Mouse (Mus musculus) embryonic facial prominence, embryonic 11.5 days (tissue): ENCODE results near the gene Aff1. TPM values are rescaled to one million over a fixed set of nuclear protein-coding genes. Genes with fewer than 3 reads are reported as not detected.

Experiments used
- ATAC-seq: fragments of 200-750 bp; cut with Nextera tagmentation; replicated peaks from 2 replicates; pipeline ENCODE4 v1.8.0; 2017; ENCODE audit warnings: low read depth; ENCODE audit not compliant: insufficient number of reproducible peaks, low FRiP score, low TSS enrichment
- DNase-seq: peaks from one replicate; pipeline ENCODE4 v3.0.0-alpha.2; 2015; ENCODE audit warnings: low spot score
- H3K27ac ChIP-seq: fragments of 300-500 bp; sonication (generic); replicated peaks from 2 replicates; pipeline ENCODE4 v1.5.1; 2014; ENCODE audit warnings: mild to moderate bottlenecking, low read depth, low read length, control low read depth
- H3K27me3 ChIP-seq: fragments of 300-500 bp; sonication (generic); 2 replicates; pipeline ENCODE4 v1.6.1; 2014; ENCODE audit warnings: mild to moderate bottlenecking, low read length, moderate library complexity, mixed read lengths; ENCODE audit not compliant: control insufficient read depth, insufficient read depth
- H3K36me3 ChIP-seq: fragments of 300-500 bp; sonication (generic); replicated peaks from 2 replicates; pipeline ENCODE4 v1.6.1; 2014; ENCODE audit warnings: low read depth, mild to moderate bottlenecking, low read length, moderate library complexity, mixed read lengths; ENCODE audit not compliant: control insufficient read depth, insufficient read depth
- H3K4me1 ChIP-seq: fragments of 300-500 bp; sonication (generic); 2 replicates; pipeline ENCODE4 v1.6.1; 2014; ENCODE audit warnings: low read length, mixed read lengths; ENCODE audit not compliant: control insufficient read depth, insufficient read depth
- H3K4me2 ChIP-seq: fragments of 300-500 bp; sonication (generic); 2 replicates; pipeline ENCODE4 v1.6.1; 2014; ENCODE audit warnings: low read depth, mild to moderate bottlenecking, control low read depth, low read length, moderate library complexity
- H3K4me3 ChIP-seq: fragments of 300-500 bp; sonication (generic); 2 replicates; pipeline ENCODE4 v1.5.1; 2014; ENCODE audit warnings: low read depth, low read length, control low read depth
- H3K9ac ChIP-seq: fragments of 300-500 bp; sonication (generic); replicated peaks from 2 replicates; pipeline ENCODE4 v1.6.1; 2014; ENCODE audit warnings: mild to moderate bottlenecking, control low read depth, low read length
- H3K9me3 ChIP-seq: fragments of 300-500 bp; sonication (generic); replicated peaks from 2 replicates; pipeline ENCODE4 v1.6.1; 2016; ENCODE audit warnings: mild to moderate bottlenecking, low read length, inconsistent platforms, mixed read lengths; ENCODE audit not compliant: control insufficient read depth
- WGBS: fragments of 180-500 bp; shearing (Covaris S2); extraction: QIAGEN DNeasy Blood & Tissue Kit; methylation state at CpG from one replicate; pipeline ENCODE4 v1.1.7; 2014; 5-methylcytosine and 5-hydroxymethylcytosine counted together
- polyA plus RNA-seq: library from polyadenylated mRNA; unstranded; fragments of >200 nt; fragmentation: Nextera tagmentation; extraction: Ambion mirVana; gene quantifications from 2 replicates; pipeline ENCODE4 v1.2.1, GENCODE M21; 2014

The Aff1 gene
- polyA plus RNA-seq, 1 experiment from 2014 or later: 6.1 TPM

- H3K9ac ChIP-seq: no peak overlapping the region
Observed at GRCm38 (mm10) chr5:103797774-103798173, 105.6 kb downstream of the Aff1 start.

GRCm38 (mm10) chr5:103799438-103799837, 107.3 kb downstream of the Aff1 start:
- no peak overlapping the region for H3K27ac ChIP-seq
- no peaks in the 10 kb centered on the region for H3K9me3 ChIP-seq
- 76% methylated on average over 3 of the region's 3 CpGs for WGBS

More at GRCm38 (mm10) chr5:103797774-103798173, 105.6 kb downstream of the Aff1 start:
- Histone ChIP-seq H3K27me3 (no peaks in the 10 kb centered on the region), H3K36me3 (no peaks in the 10 kb centered on the region), H3K9me3 (no peaks in the 10 kb centered on the region), H3K27ac (no peak overlapping the region), H3K4me3 (no peak overlapping the region), H3K4me2 (no peak overlapping the region), H3K4me1 (no peaks in the 10 kb centered on the region; the same call in 1 of the 2 replicates)
- DNase-seq (peak; percentile 26), ATAC-seq (no peak)
- 67% methylated on average over 10 of the region's 10 CpGs for WGBS

GRCm38 (mm10) chr5:103800009-103800408, 107.8 kb downstream of the Aff1 start:
- WGBS: 63% methylated on average over 5 of the region's 5 CpGs
- DNase-seq: no peak

More at GRCm38 (mm10) chr5:103799438-103799837, 107.3 kb downstream of the Aff1 start:
- H3K4me1 ChIP-seq: no peaks in the 10 kb centered on the region; the same call in none of the 2 replicates
- no peak for ATAC-seq
- H3K27me3 ChIP-seq: no peaks in the 10 kb centered on the region
- no peaks in the 10 kb centered on the region for H3K36me3 ChIP-seq
- no peak for DNase-seq
- H3K9ac ChIP-seq: no peak overlapping the region
- H3K4me3 ChIP-seq: no peak overlapping the region
- H3K4me2 ChIP-seq: no peak overlapping the region

GRCm38 (mm10) chr5:103803386-103803785, 111.2 kb downstream of the Aff1 start:
- no peaks in the 10 kb centered on the region for H3K9me3 ChIP-seq
- no peak for DNase-seq
- no peaks in the 10 kb centered on the region for H3K27me3 ChIP-seq
- H3K4me1 ChIP-seq: no peaks in the 10 kb centered on the region; the same call in 1 of the 2 replicates
- WGBS: 72% methylated on average over 5 of the region's 5 CpGs
- no peak for ATAC-seq
- H3K4me3 ChIP-seq: no peak overlapping the region
- H3K27ac ChIP-seq: no peak overlapping the region
- H3K36me3 ChIP-seq: no peaks in the 10 kb centered on the region
- no peak overlapping the region for H3K9ac ChIP-seq
- no peak overlapping the region for H3K4me2 ChIP-seq

More at GRCm38 (mm10) chr5:103800009-103800408, 107.8 kb downstream of the Aff1 start:
- H3K27ac ChIP-seq: no peak overlapping the region
- H3K36me3 ChIP-seq: no peaks in the 10 kb centered on the region
- H3K4me2 ChIP-seq: no peak overlapping the region
- no peak overlapping the region for H3K4me3 ChIP-seq
- H3K9ac ChIP-seq: no peak overlapping the region
- ATAC-seq: no peak
- no peaks in the 10 kb centered on the region for H3K9me3 ChIP-seq
- no peaks in the 10 kb centered on the region for H3K27me3 ChIP-seq
- H3K4me1 ChIP-seq: no peaks in the 10 kb centered on the region; the same call in none of the 2 replicates

GRCm38 (mm10) chr5:103803927-103804590, 111.9 kb downstream of the Aff1 start:
- ATAC-seq (peak; percentile 71; the same call in 1 of the 2 replicates), DNase-seq (peak; percentile 39)
- Histone ChIP-seq H3K4me1 (no peaks in the 10 kb centered on the region; the same call in 1 of the 2 replicates), H3K9ac (no peak overlapping the region), H3K27ac (no peak overlapping the region), H3K4me2 (no peak overlapping the region), H3K9me3 (no peaks in the 10 kb centered on the region), H3K36me3 (no peaks in the 10 kb centered on the region), H3K27me3 (no peaks in the 10 kb centered on the region), H3K4me3 (no peak overlapping the region)
- 15% methylated on average over 8 of the region's 8 CpGs for WGBS

GRCm38 (mm10) chr5:103806851-103807578, 114.8 kb downstream of the Aff1 start:
- no peaks in the 10 kb centered on the region; the same call in 1 of the 2 replicates for H3K4me1 ChIP-seq
- H3K9me3 ChIP-seq: no peaks in the 10 kb centered on the region
- H3K4me2 ChIP-seq: no peak overlapping the region
- no peak overlapping the region for H3K27ac ChIP-seq
- H3K9ac ChIP-seq: no peak overlapping the region
- ATAC-seq (no peak), DNase-seq (no peak)
- H3K27me3 ChIP-seq: no peaks in the 10 kb centered on the region
- WGBS: 72% methylated on average over 17 of the region's 17 CpGs
- no peaks in the 10 kb centered on the region for H3K36me3 ChIP-seq
- H3K4me3 ChIP-seq: no peak overlapping the region

- Histone ChIP-seq H3K36me3 (no peaks in the 10 kb centered on the region), H3K27me3 (no peaks in the 10 kb centered on the region), H3K9ac (no peak overlapping the region), H3K4me3 (no peak overlapping the region), H3K27ac (no peak overlapping the region), H3K4me2 (no peak overlapping the region), H3K9me3 (no peaks in the 10 kb centered on the region), H3K4me1 (no peaks in the 10 kb centered on the region; the same call in 1 of the 2 replicates)
- WGBS: 55% methylated on average over 7 of the region's 7 CpGs
- DNase-seq: no peak
- ATAC-seq: no peak
Observed at GRCm38 (mm10) chr5:103807637-103808312, 115.6 kb downstream of the Aff1 start.
